Mouse (Mus musculus): ENCODE data around the gene Nfyb. TPM values are rescaled to one million over a fixed set of nuclear protein-coding genes. Genes with fewer than 3 reads are reported as not detected.

Gene Nfyb
- polyA plus RNA-seq, 1 experiment from 2014 or later, result 28.2 TPM

Other genes starting within 250 kb of the Nfyb start
- gene 1190007I07Rik, start 140.9 kb downstream of the Nfyb start, polyA plus RNA-seq (2014; fragmentation: Nextera tagmentation; extraction: Ambion mirVana), result 44.4 and 44.9 TPM in 2 replicates
- gene Tdg, start 134.3 kb downstream of the Nfyb start, polyA plus RNA-seq (2014; fragmentation: Nextera tagmentation; extraction: Ambion mirVana), result 77.4 and 81.7 TPM in 2 replicates
- 3.5 and 3.9 TPM in 2 replicates for gene Glt8d2, start 73.5 kb downstream of the Nfyb start, polyA plus RNA-seq (2014; fragmentation: Nextera tagmentation; extraction: Ambion mirVana)
- 35.2 and 40.2 TPM in 2 replicates for gene Hcfc2, start 68.0 kb downstream of the Nfyb start, polyA plus RNA-seq (2014; fragmentation: Nextera tagmentation; extraction: Ambion mirVana)
- gene Txnrd1, start 69.8 kb upstream of the Nfyb start, polyA plus RNA-seq (2014; fragmentation: Nextera tagmentation; extraction: Ambion mirVana), result 71.3 and 74.3 TPM in 2 replicates
- gene Eid3, start 102.5 kb upstream of the Nfyb start, polyA plus RNA-seq (2014; fragmentation: Nextera tagmentation; extraction: Ambion mirVana), result 0.20 and 0.35 TPM in 2 replicates
- 3.3 and 3.5 TPM in 2 replicates for gene Chst11, start 221.4 kb upstream of the Nfyb start, polyA plus RNA-seq (2014; fragmentation: Nextera tagmentation; extraction: Ambion mirVana)

All from heart, embryonic 14.5 days (tissue).